Mouse (Mus musculus): ENCODE data around the gene Ccdc171.
"Not testable (repeated sequence)": the region's sequence is repeated elsewhere in the genome, so short reads cannot be mapped to it uniquely, and the experiment has no call there.

Ccdc171 gene

GRCm38 (mm10) chr4:83524843-83525689 lies at the start of gene Ccdc171:
Gene Ccdc171 (plus strand): TSS chr4:83525545.
- DNase-seq = peak; percentile 93

GRCm38 (mm10) chr4:83485250-83485649 lies 40.1 kb upstream of the Ccdc171 start:
- no peak for DNase-seq

GRCm38 (mm10) chr4:83485735-83486116 lies 39.6 kb upstream of the Ccdc171 start:
- DNase-seq = peak; percentile 92

GRCm38 (mm10) chr4:83486117-83486901 lies 39.0 kb upstream of the Ccdc171 start, which contains the start of gene Psip1:
Gene Psip1 (minus strand): TSS chr4:83486459.
- peak; percentile 89 for DNase-seq

GRCm38 (mm10) chr4:83489121-83489520 lies 36.2 kb upstream of the Ccdc171 start:
- DNase-seq = no peak

GRCm38 (mm10) chr4:83493112-83493511 lies 32.2 kb upstream of the Ccdc171 start:
- DNase-seq = no peak

- DNase-seq = not testable (repeated sequence)
Measured at GRCm38 (mm10) chr4:83497013-83497412, 28.3 kb upstream of the Ccdc171 start.

- DNase-seq = peak; percentile 30
Measured at GRCm38 (mm10) chr4:83500154-83501036, 24.9 kb upstream of the Ccdc171 start.

- DNase-seq = no peak
Measured at GRCm38 (mm10) chr4:83501037-83501430, 24.3 kb upstream of the Ccdc171 start.

GRCm38 (mm10) chr4:83509600-83509999 lies 15.7 kb upstream of the Ccdc171 start:
- DNase-seq = no peak

GRCm38 (mm10) chr4:83511083-83511482 lies 14.3 kb upstream of the Ccdc171 start:
- no peak for DNase-seq

- no peak for DNase-seq
Measured at GRCm38 (mm10) chr4:83512217-83512616, 13.1 kb upstream of the Ccdc171 start.

GRCm38 (mm10) chr4:83512644-83513043 lies 12.7 kb upstream of the Ccdc171 start:
- no peak for DNase-seq

- no peak for DNase-seq
Measured at GRCm38 (mm10) chr4:83514183-83514582, 11.2 kb upstream of the Ccdc171 start.

- no peak for DNase-seq
Measured at GRCm38 (mm10) chr4:83514976-83515669, 10.2 kb upstream of the Ccdc171 start.

- DNase-seq = not testable (repeated sequence)
Measured at GRCm38 (mm10) chr4:83516144-83516543, 9.2 kb upstream of the Ccdc171 start.

GRCm38 (mm10) chr4:83519148-83519547 lies 6.2 kb upstream of the Ccdc171 start:
- no peak for DNase-seq

- DNase-seq = no peak
Measured at GRCm38 (mm10) chr4:83519807-83520206, 5.5 kb upstream of the Ccdc171 start.

- DNase-seq = no peak
Measured at GRCm38 (mm10) chr4:83520308-83520707, 5.0 kb upstream of the Ccdc171 start.

GRCm38 (mm10) chr4:83522066-83522465 lies 3.3 kb upstream of the Ccdc171 start:
- no peak for DNase-seq

- no peak for DNase-seq
Measured at GRCm38 (mm10) chr4:83524456-83524842, 896 bp upstream of the Ccdc171 start.

- DNase-seq = peak; percentile 45
Measured at GRCm38 (mm10) chr4:83525690-83526055, 328 bp downstream of the Ccdc171 start.
